Comparison of ENCODE assay signal across 8 mouse cellular contexts in genomic region chr3:80800299-80800994, GRCm38 (mm10). TPM values are rescaled to one million over a fixed set of nuclear protein-coding genes. Genes with fewer than 3 reads are reported as not detected.
DNase-seq lines count a peak whose midpoint lies in the region; ATAC-seq lines count a peak whose summit lies in the region.

No protein-coding gene starts in this region.

- H3K4me1 ChIP-seq in forebrain, embryonic 15.5 days: peaks cover 35% of the 10 kb centered on the region
- peaks cover 14% of the 10 kb centered on the region for H3K4me1 ChIP-seq in intestine, embryonic 16.5 days (ENCODE audit: control insufficient read depth, insufficient read depth, low read length)
- no peaks in the 10 kb centered on the region for H3K4me1 ChIP-seq in liver, embryonic 13.5 days (replicated peaks)

- DNase-seq in layer of hippocampus, adult 11-12 months (ENCODE audit: low spot score): peak; percentile 48
- no peak for DNase-seq in layer of hippocampus, adult 9-10 months (ENCODE audit: low spot score)
- peak; percentile 49 for DNase-seq in cerebellum, adult 11 months
- peak; percentile 2 for DNase-seq in liver, embryonic 13.5 days
- DNase-seq in right cerebral cortex, adult 2 months (ENCODE audit: low spot score in 2 of 2): peak; percentile 65 to 69
- DNase-seq in urinary bladder, adult 2 months (ENCODE audit: low spot score): no peak

- H3K9ac ChIP-seq in forebrain, embryonic 15.5 days (replicated peaks): peak overlapping the region; percentile 86
- no peak overlapping the region for H3K9ac ChIP-seq in intestine, embryonic 16.5 days (ENCODE audit: low read depth, low read length)
- no peak overlapping the region for H3K9ac ChIP-seq in liver, embryonic 13.5 days

- no peaks in the 10 kb centered on the region for H3K9me3 ChIP-seq in forebrain, embryonic 15.5 days
- H3K9me3 ChIP-seq in intestine, embryonic 16.5 days (ENCODE audit: control insufficient read depth, low read length): no peaks in the 10 kb centered on the region
- no peaks in the 10 kb centered on the region for H3K9me3 ChIP-seq in liver, embryonic 13.5 days (replicated peaks)

- no peaks in the 10 kb centered on the region for H3K27me3 ChIP-seq in forebrain, embryonic 15.5 days
- peaks cover 20% of the 10 kb centered on the region; the same call in 1 of the 2 replicates for H3K27me3 ChIP-seq in intestine, embryonic 16.5 days (replicated peaks; ENCODE audit: control insufficient read depth, insufficient read depth, low read length)
- peaks cover 29% of the 10 kb centered on the region for H3K27me3 ChIP-seq in liver, embryonic 13.5 days

- ATAC-seq in forebrain, embryonic 15.5 days (replicated peaks): peak; percentile 12
- ATAC-seq in intestine, embryonic 16.5 days: no peak
- no peak for ATAC-seq in liver, embryonic 13.5 days (ENCODE audit: low read depth)

- no peaks in the 10 kb centered on the region for H3K36me3 ChIP-seq in forebrain, embryonic 15.5 days
- no peaks in the 10 kb centered on the region for H3K36me3 ChIP-seq in intestine, embryonic 16.5 days (ENCODE audit: control insufficient read depth, insufficient read depth, low read length)
- no peaks in the 10 kb centered on the region for H3K36me3 ChIP-seq in liver, embryonic 13.5 days

- 1% methylated on average over 29 of the region's 29 CpGs for WGBS in forebrain, embryonic 15.5 days
- 8% methylated on average over 29 of the region's 29 CpGs for WGBS in intestine, embryonic 16.5 days
- under 1% methylated on average over 29 of the region's 29 CpGs for WGBS in liver, embryonic 13.5 days (ENCODE audit: insufficient replicate concordance)

- peak overlapping the region; percentile 98 for H3K27ac ChIP-seq in forebrain, embryonic 15.5 days (replicated peaks)
- no peak overlapping the region for H3K27ac ChIP-seq in intestine, embryonic 16.5 days (ENCODE audit: low read length)
- H3K27ac ChIP-seq in liver, embryonic 13.5 days: no peak overlapping the region

- peak overlapping the region; percentile 89 for H3K4me3 ChIP-seq in forebrain, embryonic 15.5 days
- H3K4me3 ChIP-seq in intestine, embryonic 16.5 days (ENCODE audit: low read length): peak overlapping the region; percentile 30
- H3K4me3 ChIP-seq in liver, embryonic 13.5 days (replicated peaks): no peak overlapping the region

- peak overlapping the region; percentile 76 for H3K4me2 ChIP-seq in forebrain, embryonic 15.5 days (replicated peaks)
- H3K4me2 ChIP-seq in intestine, embryonic 16.5 days (ENCODE audit: low read depth, low read length): peak overlapping the region; percentile 48
- peak overlapping the region; percentile 37 for H3K4me2 ChIP-seq in liver, embryonic 13.5 days

RNA-seq across cellular contexts. Expression of gene Gria2, which starts 2.2 kb away (rescaled TPM):
- 198 and 222 TPM in 2 replicates for polyA plus RNA-seq in forebrain, embryonic 15.5 days (2015; fragmentation: Nextera tagmentation; extraction: Ambion mirVana)
- 0.95 and 1.4 TPM in 2 replicates for polyA plus RNA-seq in intestine, embryonic 16.5 days (2015; fragmentation: Nextera tagmentation; extraction: Ambion mirVana)
- polyA plus RNA-seq in liver, embryonic 13.5 days (2015; fragmentation: Nextera tagmentation; extraction: Ambion mirVana): 0.15 and 0.33 TPM in 2 replicates
- polyA plus RNA-seq in urinary bladder, adult 2 months (2012; rRNA removed): 0.04 TPM in 2 replicates

Comparison
In these comparisons a context has a peak if more than half of its experiments do, and no peak if none do; other contexts are left out.
1. DNase-seq: peak in layer of hippocampus, adult 11-12 months (single experiment), cerebellum, adult 11 months (single experiment), liver, embryonic 13.5 days (single experiment) and right cerebral cortex, adult 2 months (2 of 2); none in layer of hippocampus, adult 9-10 months (single experiment) and urinary bladder, adult 2 months (single experiment).
2. RNA of gene Gria2, which starts 2.2 kb away (polyA plus RNA-seq): 198 to 222 TPM in forebrain, embryonic 15.5 days; 0.95 to 1.4 TPM in intestine, embryonic 16.5 days, 0.15 to 0.33 TPM in liver, embryonic 13.5 days and 0.04 TPM in urinary bladder, adult 2 months; every median in the first group is over 10 times any median in the second.
3. Peak in every context shown above with its lines, with median percentiles within 50 percentile points of each other: H3K4me2 ChIP-seq.